Mouse (Mus musculus): ENCODE measurements around the gene Ripor1.

GRCm38 (mm10) chr8:105575538-105575937, 29.5 kb upstream of the Ripor1 start:
- TF ChIP-seq POLR2A (IDR thresholded peaks at IDR 0.05; ENCODE audit: low read depth, low read length) (no peak), CTCF (conservative IDR thresholded peaks at IDR 0.05; ENCODE audit: insufficient read depth, insufficient read length, low read depth, low read length) (no peak)
